Mouse (Mus musculus) left cerebral cortex, adult 8-10 months (tissue): ENCODE data around the gene Fbxw11. TPM values are rescaled to one million over a fixed set of nuclear protein-coding genes. Genes with fewer than 3 reads are reported as not detected.

ENCODE experiments used
- DNase-seq, 2 experiments: peaks; one replicate each; pipeline ENCODE4 v3.0.0; 2022; ENCODE audit warnings: low spot score in 2 of 2
- total RNA-seq, 4 experiments: library from RNA; stranded (reverse); gene quantifications; 2 replicates each; pipeline ENCODE4 v1.2.4; 2022

Fbxw11 gene
- total RNA-seq, 4 experiments from 2014 or later: 109 to 129 (median 121) TPM

DNA sequence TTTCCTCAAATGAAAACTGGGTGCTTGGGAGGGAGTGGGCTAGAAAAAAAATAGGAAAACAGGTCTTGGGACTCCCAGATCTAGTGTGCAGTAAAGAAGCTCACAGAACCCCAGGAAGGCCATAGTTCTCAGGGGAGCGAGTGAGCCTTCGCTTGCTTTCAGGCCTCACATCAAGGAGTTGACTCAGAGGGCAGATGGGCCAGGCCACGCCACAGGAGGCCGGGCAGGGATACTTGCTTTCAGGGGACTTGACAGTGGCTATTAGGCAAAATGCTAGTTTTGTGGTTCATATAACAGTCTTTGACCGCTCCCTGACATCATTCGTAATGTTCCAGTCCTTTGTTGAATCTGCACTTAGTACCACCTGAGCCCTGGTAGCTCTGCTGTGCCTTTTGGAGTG, 18.6 kb upstream of the Fbxw11 start:
- no peak for DNase-seq

DNA sequence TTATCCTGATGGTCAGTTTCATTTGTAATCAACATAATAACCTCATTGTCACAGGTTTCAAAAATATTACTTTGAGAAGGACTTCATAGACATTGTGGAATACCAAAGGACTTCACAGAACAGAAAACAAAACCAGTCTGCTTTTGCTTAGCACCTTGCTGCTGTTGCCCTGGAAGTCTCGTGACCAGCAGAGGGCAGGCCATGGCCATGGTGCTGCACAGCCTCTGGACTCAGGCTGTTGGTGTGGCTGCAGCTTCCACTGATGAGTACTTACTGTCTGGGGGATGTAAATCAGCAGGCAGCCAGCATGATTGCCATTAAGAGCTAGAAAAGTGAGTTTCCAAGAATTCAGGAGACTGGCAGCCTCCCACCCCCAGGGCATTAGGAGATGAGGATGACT, 16.8 kb upstream of the Fbxw11 start:
- peak; percentile 25 to 35 for DNase-seq

DNA sequence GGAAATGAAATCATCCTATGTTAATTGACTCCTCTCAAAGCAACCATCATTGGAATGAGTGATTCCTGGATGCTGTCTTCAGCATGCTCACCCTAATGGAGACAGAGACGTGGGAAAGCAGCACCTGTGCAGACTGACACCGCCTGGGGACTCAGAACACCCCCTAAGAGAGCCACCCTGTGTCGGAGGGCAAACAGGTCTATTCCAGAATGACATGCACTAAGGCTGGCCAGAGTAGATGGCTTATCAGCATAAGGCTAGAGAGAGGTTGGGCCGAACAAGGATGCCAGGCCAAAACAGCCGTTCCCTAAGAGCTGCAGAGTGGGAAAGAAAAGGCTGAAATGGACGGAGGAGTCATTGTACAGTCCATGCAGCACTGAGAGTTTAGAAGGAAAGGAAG, 16.4 kb upstream of the Fbxw11 start:
- no peak for DNase-seq

DNA sequence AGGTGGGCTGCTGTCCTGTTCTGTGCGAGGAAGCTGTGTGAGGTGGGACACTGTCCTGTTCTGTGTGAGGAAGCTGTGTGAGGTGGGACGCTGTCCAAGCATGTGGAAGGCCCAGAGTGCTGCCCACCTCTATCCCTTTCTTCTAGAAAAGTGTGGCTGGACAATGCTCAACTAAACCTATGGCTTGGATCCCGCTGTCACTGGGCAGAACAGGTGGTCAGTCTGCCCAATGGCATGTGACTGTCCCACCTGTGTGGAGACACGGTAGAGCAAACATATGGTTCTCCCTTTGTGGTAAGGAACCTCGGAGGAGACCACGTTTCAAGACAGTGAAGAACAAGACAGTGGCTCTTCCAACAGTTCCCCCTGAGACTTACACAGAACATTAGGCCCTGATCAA, 14.6 kb upstream of the Fbxw11 start:
- no peak for DNase-seq

DNA sequence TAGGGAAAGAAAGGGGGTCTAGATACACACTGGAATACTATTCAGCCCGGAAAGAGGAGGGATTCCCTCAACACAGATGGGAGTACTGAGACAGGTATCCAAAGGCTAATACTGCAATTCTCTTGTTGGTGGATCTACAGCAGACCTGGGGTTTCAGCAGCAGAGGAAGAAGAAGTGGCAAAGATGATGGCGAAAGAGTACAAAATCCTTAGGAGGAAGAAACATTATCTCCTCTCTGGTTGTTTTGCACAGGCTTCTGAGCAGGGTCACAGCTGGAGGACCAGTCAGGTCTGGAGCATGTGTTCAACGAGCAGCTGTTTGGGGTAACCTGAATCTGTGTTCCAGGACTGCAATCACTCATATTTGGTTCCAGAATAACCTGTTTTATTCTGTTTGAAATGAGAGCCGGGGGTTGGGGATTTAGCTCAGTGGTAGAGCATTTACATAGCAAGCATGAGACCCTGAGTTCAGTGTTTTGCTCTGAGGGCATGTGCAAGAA, 12.8 kb upstream of the Fbxw11 start:
- no peak for DNase-seq

DNA sequence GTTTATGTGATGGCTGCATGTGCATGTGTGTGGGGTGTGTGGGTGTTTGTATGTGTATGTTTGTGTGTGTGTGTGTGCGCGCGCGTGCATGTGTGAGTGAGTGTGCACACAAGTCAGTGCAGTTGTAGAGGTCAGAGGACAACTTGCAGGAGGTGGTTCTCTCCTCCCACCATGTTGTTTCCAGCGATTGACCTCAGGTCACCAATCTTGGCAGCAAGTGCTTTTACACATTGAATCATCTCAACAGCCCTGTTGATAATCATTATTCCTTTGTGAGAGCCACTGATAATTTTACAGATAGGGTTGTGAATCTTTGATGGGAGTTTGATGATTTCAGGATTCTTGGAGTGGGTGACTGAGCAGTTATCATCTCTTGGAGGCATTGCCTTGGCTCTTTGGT, 9.9 kb upstream of the Fbxw11 start:
- DNase-seq: no peak

DNA sequence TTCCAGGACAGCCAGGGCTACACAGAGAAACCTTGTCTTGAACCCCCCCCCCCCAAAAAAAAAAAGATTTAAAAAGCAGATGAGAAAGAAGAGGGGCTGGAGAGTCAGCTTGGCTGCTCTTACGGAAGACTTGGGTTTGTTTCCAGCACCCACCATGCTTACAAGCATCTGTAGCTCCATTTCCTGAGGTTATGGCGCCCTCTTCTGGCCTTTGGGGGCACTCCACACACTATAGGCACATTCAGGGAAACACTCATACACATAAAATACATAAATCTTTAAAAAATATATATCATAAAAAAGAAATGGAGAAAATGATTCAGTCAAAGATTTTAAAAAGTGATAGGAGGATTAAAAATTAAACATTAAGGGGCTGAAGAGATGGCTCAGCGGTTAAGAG, 9.0 kb upstream of the Fbxw11 start:
- no peak for DNase-seq

DNA sequence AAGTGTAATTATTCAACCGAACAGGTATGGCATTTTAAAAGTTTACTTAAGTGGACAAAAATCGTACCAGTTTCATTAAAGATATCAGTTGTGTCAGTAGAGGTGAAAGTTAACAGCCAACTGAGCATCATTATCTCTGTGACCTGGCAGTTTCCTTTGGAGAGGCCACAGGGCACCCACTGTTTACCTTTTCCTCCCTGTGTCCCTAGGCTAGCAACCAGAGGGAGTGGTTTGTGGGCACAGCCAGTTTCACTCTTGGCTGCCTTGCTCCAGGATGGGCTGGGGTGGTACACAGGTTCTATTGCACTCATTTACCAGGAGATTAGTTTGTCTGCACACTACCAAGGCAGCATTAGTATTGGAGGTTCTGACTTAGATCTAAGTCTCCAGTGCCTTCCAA, 8.4 kb upstream of the Fbxw11 start:
- no peak for DNase-seq

DNA sequence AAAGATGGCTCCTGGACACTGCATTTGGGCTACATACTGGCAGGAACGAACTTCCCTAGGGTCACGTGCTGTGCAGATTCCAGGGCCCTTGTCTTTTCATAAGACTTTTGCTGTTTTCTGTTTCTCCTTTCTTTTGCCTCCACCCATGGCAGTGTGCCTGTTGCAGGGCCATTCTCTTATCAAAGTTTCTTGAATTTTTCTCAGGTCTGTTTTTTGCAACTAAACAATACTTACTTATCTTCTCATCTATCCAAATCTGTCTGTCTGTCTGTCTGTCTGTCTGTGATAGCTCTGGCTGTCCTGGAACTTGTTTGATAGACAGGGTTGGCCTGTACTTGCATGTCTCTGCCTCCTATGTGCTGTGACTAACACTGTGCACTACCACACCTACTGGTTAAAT, 7.7 kb upstream of the Fbxw11 start:
- no peak for DNase-seq

DNA sequence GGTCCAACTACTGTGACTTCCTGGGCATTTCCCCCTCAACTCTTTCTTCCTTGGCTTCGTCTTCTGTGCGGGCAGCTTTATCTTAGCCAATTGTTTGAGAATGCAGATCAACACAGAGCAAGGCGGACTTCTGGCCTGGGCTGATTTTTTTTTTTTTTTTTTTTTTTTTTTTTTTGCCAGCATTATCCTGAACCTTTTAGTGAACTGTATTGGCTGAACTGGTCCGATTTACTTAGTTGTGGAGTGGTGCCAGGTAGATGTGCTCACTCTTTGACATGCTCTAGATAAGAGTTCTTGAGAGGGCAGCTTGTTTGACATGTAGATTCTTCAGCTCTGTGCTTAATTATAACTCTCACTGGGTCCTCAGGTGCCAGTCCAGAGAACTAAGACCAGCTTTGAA, 6.2 kb upstream of the Fbxw11 start:
- DNase-seq: no peak

DNA sequence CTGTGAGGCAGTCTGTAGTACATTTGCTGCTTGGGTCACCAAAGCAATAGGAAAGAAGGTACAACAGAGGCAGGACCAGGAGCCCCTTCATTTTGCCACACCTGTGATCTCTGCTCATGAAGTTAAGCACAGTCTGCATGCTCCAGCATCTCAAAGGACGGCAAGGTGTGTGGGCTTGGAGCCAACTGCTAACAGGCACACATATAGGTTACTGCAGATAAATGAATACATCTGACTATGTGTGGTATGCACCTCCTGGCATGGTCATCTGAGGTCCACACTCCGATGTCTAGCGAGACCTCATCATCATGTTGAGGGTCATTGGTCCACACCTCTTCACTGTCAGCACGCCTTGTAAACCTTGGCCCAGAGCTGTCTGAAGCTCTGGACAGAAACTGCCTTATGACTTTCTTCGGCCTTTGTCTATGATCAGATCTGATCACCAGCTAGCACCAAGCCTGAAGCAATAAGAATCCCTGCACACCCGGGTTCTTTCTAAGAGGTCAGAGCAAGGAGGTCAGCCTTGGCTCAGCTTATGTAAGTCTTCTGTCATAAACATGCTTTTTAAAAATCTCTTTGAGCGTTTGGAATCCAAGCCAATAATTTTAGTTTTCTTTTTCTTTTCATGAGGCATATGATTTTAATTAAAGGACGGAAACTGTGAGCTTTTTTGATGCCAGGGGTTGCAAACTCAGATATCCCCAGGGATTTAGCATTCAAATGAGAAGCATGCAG, 3.8 kb upstream of the Fbxw11 start:
- DNase-seq: no peak

DNA sequence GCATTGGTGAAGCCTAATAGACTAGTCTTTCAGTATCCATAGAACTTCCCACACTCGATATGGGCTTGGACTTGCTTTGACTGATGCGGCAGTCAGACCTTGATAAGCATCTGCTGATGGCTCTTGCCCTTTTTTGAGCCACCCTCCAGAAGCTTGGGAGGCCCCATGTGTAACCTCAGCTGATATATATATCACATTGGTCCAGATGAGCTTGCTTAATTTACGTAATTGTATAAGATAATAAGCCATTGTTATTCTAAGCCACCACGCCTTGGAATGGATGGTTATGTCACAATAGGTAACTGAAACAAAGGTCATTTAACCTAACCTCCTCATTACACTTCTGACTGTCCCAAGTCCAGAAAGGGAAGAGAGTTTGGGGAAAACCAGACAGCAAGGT, 1.9 kb upstream of the Fbxw11 start:
- DNase-seq: no peak

DNA sequence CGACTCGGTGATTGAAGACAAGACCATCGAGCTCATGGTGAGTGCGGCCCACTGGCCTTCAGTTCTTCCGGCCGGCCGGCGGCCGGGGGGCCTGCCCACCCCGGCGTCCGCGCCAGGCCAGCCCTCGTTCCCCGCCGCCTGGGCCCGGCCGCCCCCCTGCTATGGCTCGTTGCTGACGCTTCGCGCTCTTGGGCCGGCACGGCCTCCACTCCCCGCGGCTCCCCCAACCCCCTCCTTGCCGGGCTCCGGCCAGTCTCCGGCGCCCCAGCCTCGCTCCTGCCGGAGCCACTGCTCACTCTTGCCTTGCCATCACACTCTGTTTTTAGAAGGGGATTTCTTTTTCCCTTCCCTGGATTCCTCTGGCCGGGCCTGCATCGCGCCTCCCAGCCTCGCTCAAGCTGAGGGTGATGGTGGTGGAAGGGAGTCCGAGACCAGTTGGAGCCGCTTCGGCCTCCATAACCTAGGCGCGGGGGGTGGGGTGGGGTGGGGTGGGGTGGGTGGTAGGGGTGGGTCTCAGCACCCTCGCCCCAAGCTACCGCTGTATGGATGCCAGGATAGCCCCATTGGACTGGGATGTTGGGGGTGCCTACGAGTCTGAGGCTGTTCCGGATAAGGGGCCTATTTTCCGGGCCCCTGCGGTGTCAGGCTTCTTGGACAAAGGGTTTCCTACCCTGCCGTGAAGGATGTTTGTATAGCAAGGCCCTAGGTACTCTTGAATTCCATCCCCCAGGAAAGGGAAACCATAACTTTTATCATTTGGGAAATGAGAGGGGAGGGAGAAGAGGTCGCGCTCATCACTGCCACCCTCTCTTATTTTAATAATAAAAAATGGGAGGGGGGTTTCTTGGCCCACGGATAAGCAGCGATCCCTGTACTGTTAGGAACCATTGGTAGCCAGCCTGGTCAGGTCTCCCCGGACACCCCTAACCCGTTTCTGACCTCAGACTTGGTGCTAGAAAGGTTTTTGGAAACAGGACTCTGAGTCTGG, 669 bp downstream of the Fbxw11 start:
- peak; percentile 25 to 43 for DNase-seq

DNA sequence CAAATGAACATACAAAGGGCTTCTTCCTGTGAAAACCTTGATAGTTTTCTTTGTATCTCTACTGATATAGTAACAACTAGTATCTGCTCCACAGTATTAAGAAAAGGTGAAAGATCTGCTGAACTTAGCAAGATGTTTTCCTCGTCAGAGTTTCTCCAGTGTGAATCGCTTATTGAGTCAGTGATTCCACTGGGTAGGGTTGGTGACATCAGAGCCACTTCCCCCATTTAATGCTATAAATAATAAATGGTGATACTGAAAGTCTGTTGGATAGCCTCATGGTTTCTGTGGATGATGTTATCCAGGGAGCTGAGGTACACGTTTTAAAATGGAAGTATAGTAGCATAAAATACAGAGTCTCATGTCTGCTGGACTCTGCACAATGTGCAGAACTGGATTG, 1.5 kb downstream of the Fbxw11 start:
- DNase-seq: no peak

DNA sequence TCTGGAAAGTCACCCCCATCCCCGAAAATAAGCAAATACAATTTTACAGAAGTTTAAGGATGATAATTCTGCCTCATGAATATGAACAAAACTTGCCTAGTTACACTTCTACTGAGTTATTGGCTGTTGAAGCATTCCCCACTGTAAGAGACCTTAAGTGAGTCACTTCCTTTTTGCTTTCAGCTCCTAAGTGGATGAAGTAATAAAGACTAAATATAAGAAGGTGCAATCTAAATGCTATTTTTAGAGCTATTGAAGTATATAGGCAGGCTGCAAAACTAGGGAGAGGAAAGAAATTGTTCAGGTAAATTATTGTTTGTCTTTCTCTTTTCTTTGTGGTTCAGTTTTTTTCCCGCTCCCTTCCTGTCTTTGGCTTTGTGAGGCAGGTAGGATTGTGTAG, 4.7 kb downstream of the Fbxw11 start:
- DNase-seq: no peak

DNA sequence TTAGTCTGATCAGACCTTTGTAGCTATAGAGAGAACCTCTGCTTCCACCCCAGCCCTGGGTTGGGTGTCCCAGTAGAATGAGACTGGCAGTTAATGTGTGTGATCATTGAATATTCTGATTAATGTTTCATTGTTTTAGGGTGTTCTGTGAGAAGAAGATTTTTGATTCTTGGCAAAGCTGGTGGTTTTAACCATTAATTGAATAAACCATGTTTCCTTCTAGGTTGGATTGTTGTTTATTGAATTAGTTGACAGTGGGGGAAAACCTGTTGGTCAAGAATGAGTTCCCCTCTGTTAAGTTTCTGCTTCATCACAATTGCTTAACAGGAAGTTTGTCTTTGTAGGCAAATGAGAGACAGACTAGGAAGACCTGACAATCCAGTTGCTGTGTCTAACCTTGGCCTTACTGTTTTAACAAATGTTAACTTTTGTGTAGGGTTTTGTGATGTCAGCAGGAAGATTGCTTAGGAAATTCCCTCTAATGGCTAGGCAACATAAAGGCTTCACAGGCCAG, 7.8 kb downstream of the Fbxw11 start:
- no peak for DNase-seq

DNA sequence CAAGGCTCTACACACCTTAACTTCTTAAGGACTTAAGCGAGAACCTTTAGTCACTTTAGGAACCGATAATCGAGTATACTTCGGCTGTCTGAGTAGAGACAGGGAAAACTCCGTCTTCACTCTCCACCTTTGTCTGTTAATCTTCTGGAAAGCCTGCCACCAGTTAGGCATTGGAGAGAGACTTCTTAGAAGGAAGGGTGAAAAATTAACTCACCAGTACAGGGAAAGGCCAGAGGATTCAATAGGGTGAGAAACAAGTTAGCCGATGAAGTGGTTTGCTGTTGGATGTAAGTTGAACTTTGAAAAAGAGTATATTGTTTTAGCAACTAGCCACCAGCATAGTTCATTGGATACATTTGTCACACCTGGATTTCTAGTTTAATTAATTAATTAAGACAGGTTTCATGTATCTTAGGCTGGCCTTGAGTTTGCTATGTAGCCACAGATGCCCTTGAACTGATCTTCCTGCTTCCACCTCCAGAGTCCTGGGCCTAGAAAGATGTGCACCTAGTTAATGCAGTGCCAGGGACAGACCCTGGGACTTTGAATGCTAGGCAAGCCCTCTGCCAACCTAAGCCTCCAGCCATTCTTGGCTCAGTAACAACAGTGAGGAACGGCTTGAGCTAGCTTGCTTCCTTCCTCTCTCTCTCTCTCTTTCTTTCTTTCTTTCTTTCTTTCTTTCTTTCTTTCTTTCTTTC, 8.5 kb downstream of the Fbxw11 start:
- DNase-seq: no peak

DNA sequence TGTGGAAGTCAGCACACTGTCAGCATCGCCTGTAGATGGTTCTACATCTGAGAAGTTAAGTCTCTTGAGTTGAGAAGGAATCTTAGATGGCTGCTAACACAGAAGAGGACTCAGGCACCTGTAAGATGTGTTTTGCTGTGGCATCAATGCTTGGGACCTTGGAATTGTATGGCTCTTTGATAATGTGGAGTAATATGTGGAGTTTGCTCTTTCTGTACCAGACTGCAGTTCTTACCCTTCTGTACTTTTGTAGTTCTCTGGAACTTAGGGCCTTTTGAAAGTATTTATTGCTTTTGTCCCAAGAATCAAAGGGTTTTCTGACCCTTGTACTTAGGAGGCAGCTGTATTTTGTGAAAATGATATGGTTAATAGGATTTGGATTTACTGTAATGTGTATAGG, 9.2 kb downstream of the Fbxw11 start:
- no peak for DNase-seq

DNA sequence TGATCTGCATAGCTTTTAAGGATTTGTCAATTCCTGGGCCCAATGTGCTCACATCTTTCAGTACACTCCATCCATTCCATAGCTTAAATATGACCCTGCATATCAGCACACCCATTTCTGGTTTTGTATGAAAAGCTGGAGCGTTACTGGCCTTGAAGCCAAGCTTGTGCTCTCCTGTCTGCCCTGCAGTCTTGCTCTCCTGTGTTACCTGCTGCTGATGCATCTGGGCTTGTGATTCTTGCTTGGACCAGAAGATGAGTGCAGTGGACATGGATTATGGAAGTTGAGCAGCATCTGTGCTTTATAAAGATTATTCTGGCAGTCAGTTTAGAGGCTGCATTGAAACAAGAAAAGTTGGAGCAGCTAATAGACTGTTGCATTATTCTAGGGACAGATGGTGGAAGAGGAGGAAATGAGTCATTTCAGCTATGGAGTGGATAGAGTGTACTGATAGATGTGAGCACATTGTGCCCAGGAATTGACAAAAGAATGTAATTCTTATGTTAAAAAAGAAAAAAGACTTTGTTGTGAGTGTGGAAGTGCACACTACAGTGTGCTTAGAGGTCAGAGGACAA, 19.6 kb downstream of the Fbxw11 start:
- DNase-seq: no peak

DNA sequence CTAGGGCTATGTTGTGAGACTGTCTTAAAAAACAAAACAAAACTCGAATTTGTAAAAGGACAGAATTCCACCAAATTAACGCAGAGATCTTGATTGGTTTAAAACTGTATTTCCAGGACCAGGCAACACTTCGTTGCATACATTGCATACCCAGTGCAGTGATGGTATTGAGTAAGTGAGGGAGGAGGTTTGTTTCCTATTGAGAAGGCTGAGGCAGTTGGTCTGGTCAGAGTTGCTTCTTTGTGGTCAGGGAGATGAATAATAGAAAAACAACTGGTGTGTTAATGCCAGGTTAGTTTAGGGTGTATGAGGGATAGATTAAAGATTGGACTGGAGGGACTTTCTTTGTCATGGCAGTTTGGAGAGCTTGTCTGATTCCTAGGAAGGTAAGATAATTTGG, 23.1 kb downstream of the Fbxw11 start:
- no peak for DNase-seq

DNA sequence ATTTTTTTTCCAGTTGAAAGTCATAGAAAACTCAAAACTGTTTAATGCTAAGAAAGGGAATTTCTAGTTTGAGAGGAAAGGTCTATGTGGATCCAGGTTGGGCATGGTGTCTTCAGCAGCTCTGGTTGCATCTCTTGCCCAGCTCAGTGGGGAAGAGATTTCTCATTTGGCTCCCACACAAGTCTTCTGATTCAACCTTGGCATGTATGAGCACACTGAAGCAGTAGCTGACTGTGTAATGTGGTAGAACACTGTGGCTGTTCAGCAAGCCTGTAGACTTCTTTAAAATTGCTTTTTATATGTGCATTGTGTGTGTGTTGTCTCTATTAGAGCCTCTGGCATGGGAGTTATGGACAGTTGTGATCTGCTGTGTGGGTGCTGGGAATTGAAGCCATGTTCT, 24.5 kb downstream of the Fbxw11 start:
- no peak for DNase-seq
